Mouse (Mus musculus) intestine, embryonic 15.5 days (tissue): ENCODE measurements around the gene Ildr1. TPM values are rescaled to one million over a fixed set of nuclear protein-coding genes. Genes with fewer than 3 reads are reported as not detected.

ENCODE experiments used
- ATAC-seq: fragments of 200-750 bp; cut with Nextera tagmentation; 2 replicates; pipeline ENCODE4 v1.8.0; 2017; ENCODE audit warnings: moderate TSS enrichment, moderate library complexity
- H3K27ac ChIP-seq: fragments of 300-500 bp; sonication (generic); 2 replicates; pipeline ENCODE4 v1.5.1; 2015; ENCODE audit warnings: mild to moderate bottlenecking, inconsistent platforms
- H3K27me3 ChIP-seq: fragments of 300-500 bp; sonication (generic); replicated peaks from 2 replicates; pipeline ENCODE4 v1.6.1; 2015; ENCODE audit warnings: inconsistent platforms
- H3K36me3 ChIP-seq: fragments of 300-500 bp; sonication (generic); 2 replicates; pipeline ENCODE4 v1.6.1; 2015; ENCODE audit warnings: inconsistent platforms
- H3K4me1 ChIP-seq: fragments of 300-500 bp; sonication (generic); replicated peaks from 2 replicates; pipeline ENCODE4 v1.6.1; 2015; ENCODE audit warnings: inconsistent platforms
- H3K4me2 ChIP-seq: fragments of 300-500 bp; sonication (generic); replicated peaks from 2 replicates; pipeline ENCODE4 v1.6.1; 2015; ENCODE audit warnings: mild to moderate bottlenecking, inconsistent platforms
- H3K4me3 ChIP-seq: fragments of 300-500 bp; sonication (generic); replicated peaks from 2 replicates; pipeline ENCODE4 v1.5.1; 2015; ENCODE audit warnings: inconsistent platforms
- H3K9ac ChIP-seq: fragments of 300-500 bp; sonication (generic); 2 replicates; pipeline ENCODE4 v1.6.1; 2015; ENCODE audit warnings: inconsistent platforms
- H3K9me3 ChIP-seq: fragments of 300-500 bp; sonication (generic); 2 replicates; pipeline ENCODE4 v1.6.1; 2016; ENCODE audit warnings: inconsistent platforms
- WGBS: fragments of 180-500 bp; shearing (Covaris S2); methylation state at CpG from one replicate; pipeline ENCODE4 v1.1.7; 2015; 5-methylcytosine and 5-hydroxymethylcytosine counted together
- polyA plus RNA-seq: library from polyadenylated mRNA; unstranded; fragments of >200 nt; fragmentation: Nextera tagmentation; extraction: Ambion mirVana; gene quantifications from 2 replicates; pipeline ENCODE4 v1.2.1, GENCODE M21; 2015

The Ildr1 gene
- polyA plus RNA-seq, 1 experiment from 2014 or later = 6.6 TPM

DNA sequence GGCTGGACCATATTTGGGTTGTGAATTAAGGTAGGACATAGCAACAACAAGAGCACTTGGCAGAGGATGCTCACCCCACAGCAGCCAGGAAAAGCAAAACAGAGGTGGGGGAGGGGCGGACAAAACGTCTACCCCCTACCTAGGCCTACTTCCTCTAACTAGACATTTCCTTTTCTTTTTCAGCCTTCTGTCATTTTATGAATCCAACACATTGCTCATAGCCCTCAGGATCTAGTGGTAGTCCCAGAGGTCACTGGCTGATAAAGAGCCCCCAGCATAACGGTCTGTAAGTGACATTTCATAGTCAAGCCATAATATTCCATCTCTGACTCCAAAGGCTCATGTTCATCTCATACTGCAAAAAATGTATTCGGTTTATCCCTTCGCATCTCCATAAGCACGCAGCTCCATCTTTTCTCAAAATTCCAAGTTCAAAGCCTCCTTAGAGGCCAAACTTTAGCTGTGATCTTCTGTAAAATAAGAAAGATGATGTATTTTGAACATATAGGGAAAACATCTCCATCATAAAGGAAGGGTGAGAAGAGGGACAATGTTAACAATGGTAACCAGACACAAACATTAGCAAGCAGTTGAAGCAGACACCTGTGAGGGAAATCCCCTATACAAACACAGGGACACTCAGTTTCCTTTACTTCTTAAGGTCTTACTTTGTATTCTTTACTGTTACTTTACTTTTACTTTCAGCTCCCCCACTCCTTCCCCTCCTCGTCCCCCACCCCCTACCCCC, 19.1 kb upstream of the Ildr1 start:
- Histone ChIP-seq H3K4me3 (no peak overlapping the region), H3K27ac (no peak overlapping the region), H3K9ac (no peak overlapping the region), H3K4me2 (no peak overlapping the region), H3K9me3 (no peaks in the 10 kb centered on the region), H3K4me1 (no peaks in the 10 kb centered on the region), H3K27me3 (no peaks in the 10 kb centered on the region), H3K36me3 (no peaks in the 10 kb centered on the region)
- no peak for ATAC-seq
- WGBS = 70% methylated on average over 7 of the region's 7 CpGs

DNA sequence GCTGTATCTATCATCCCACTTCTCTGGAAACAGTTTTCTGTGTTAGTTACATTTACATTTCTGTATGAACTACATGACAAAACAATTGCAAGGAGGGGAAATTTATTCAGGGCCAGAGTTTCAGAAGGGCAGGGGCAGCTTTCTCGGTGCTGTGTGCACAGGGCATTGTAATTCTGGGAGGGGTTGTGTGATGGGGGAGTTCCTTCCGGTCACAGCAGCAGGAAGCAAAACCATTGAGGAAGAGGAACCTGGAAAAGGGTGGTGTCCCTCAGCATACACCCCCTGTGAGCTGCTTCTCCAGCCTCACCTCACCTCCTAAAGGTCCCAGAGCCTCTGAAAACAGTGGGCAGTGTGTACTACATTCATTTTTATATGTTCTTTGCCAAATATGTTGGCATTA, 18.5 kb upstream of the Ildr1 start:
- WGBS = 32% methylated on average over 2 of the region's 2 CpGs
- ATAC-seq = no peak

DNA sequence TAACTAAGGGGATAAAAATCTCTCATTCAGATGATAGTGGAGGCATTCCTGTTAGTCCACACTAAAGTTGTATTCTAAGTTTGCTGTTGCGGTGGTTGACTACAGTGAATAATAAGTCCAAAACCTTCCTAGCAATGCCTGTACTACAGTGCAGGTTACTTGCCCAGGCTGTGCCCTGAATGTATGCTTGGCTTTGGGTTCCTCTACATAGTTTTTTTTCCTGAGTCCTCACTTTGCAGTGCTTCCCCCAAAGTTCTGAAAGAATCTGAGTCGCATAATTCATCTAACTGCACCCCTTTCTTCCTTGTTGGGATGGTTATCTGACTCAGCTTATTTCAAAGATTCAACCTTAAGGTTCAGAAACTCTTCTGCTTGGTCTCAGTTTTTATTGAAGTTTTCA, 17.9 kb upstream of the Ildr1 start:
- H3K27ac ChIP-seq = no peak overlapping the region
- H3K4me3 ChIP-seq = no peak overlapping the region
- H3K9ac ChIP-seq = no peak overlapping the region
- no peak for ATAC-seq
- no peaks in the 10 kb centered on the region for H3K4me1 ChIP-seq
- WGBS = 86% methylated on average over 2 of the region's 2 CpGs
- H3K9me3 ChIP-seq = no peaks in the 10 kb centered on the region
- no peaks in the 10 kb centered on the region for H3K36me3 ChIP-seq
- H3K27me3 ChIP-seq = no peaks in the 10 kb centered on the region
- H3K4me2 ChIP-seq = no peak overlapping the region

More for the DNA sequence above, 18.5 kb upstream of the Ildr1 start:
- Histone ChIP-seq H3K4me2 (no peak overlapping the region), H3K36me3 (no peaks in the 10 kb centered on the region), H3K9ac (no peak overlapping the region), H3K9me3 (no peaks in the 10 kb centered on the region), H3K27me3 (no peaks in the 10 kb centered on the region), H3K4me3 (no peak overlapping the region), H3K27ac (no peak overlapping the region), H3K4me1 (no peaks in the 10 kb centered on the region)

DNA sequence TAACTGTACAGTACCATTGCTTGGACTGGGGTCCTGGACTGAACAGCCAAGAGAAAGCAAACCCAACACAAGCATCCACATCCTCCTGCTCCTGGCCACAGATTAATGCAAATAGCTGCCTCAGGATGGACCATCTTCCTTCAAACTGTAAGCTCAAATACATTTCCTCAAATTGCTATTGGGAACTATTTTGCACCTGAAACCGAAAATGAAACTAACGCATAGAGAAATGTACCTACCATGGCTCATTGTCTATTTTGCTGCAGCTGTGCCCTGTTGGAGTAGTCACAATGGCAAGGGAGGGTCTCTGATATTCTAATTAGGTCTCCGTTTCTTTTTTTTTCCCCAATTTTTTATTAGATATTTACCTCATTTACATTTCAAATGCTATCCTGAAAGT, 11.9 kb upstream of the Ildr1 start:
- no peak overlapping the region for H3K4me3 ChIP-seq
- 93% methylated on average over 3 of the region's 3 CpGs for WGBS

DNA sequence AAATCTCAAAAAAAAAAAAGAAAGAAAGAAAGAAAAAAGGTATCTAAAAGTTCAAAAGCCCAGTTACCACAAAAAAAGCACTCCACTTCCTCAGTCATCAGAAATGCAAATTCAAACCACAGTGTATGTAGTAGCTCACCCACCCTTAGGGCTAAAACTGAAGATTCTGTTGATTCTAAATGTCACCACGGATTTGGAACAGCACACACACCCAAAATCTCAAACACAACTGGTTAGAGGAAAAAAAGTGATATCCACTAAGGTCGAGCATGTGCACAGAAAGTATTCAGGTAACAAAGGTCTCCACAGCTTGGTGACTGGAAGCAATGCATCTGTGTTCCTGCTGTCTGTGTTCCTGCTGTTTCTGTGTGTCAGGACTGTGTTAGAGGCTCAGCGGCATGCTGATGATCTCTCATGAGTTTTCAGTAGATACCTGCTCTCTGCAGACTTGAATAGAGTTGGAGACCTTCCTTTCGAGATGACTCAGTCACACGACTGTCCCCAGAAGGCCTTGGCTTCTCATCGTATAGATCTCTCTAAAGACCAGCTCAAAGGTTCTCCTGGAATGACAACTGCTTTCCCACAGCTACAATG, 9.4 kb upstream of the Ildr1 start:
- no peak for ATAC-seq
- H3K9ac ChIP-seq = no peak overlapping the region
- no peak overlapping the region for H3K27ac ChIP-seq
- WGBS = 73% methylated on average over 6 of the region's 6 CpGs
- H3K4me1 ChIP-seq = no peaks in the 10 kb centered on the region
- no peak overlapping the region for H3K4me2 ChIP-seq
- no peaks in the 10 kb centered on the region for H3K36me3 ChIP-seq
- no peaks in the 10 kb centered on the region for H3K9me3 ChIP-seq
- H3K27me3 ChIP-seq = no peaks in the 10 kb centered on the region
- no peak overlapping the region for H3K4me3 ChIP-seq

More for the DNA sequence above, 11.9 kb upstream of the Ildr1 start:
- Histone ChIP-seq H3K4me1 (no peaks in the 10 kb centered on the region), H3K27ac (no peak overlapping the region), H3K4me2 (no peak overlapping the region), H3K9me3 (no peaks in the 10 kb centered on the region), H3K27me3 (no peaks in the 10 kb centered on the region), H3K36me3 (no peaks in the 10 kb centered on the region), H3K9ac (no peak overlapping the region)
- ATAC-seq = no peak

DNA sequence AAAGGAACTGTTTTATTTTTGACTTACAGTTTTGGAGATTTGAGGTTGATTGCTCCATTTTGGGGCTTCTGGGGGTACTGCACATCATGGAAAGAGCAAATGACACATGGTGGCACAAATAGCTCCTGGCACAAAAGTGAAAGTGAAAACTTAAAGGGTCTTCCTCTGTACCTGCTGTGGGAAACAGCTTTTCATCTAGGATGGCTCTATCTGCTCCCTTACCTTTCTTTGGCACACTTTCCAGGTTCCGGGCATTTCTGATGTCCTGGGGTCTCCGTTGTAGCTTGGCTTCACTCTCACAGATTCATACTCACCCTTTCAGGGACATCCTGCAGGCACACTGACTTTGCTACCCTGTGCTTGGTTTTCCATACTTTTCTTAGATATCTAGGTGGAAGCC, 5.7 kb upstream of the Ildr1 start:
- WGBS = 95% methylated on average over 2 of the region's 2 CpGs
- H3K36me3 ChIP-seq = no peaks in the 10 kb centered on the region
- H3K27ac ChIP-seq = no peak overlapping the region
- H3K4me3 ChIP-seq = no peak overlapping the region
- H3K27me3 ChIP-seq = no peaks in the 10 kb centered on the region
- no peak overlapping the region for H3K9ac ChIP-seq
- H3K4me1 ChIP-seq = no peaks in the 10 kb centered on the region
- no peak overlapping the region for H3K4me2 ChIP-seq
- no peak for ATAC-seq
- no peaks in the 10 kb centered on the region for H3K9me3 ChIP-seq

DNA sequence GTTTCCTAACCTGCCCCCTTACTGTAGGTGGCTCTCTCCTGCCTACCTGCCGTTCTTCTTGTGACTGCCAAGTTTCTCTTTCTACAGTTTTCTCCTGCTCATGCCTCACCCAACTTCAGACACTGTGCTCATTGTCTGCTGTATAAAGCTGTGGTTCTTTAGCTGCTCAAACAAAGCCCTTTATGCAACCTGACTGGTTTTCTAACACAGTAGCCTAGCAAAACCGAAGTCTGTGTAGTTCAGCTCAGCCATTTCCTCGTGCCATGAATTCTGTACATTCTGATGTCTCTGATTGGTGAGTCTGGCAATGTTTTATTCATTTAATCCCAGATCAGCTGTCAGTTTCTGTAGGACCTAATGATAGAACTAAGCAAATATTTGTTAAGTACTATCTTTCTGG, 2.3 kb upstream of the Ildr1 start:
- no peak overlapping the region for H3K4me3 ChIP-seq
- H3K27ac ChIP-seq = no peak overlapping the region
- H3K4me1 ChIP-seq = no peaks in the 10 kb centered on the region
- H3K9me3 ChIP-seq = no peaks in the 10 kb centered on the region
- no peak overlapping the region for H3K9ac ChIP-seq
- H3K27me3 ChIP-seq = peaks cover 5% of the 10 kb centered on the region; the same call in 1 of the 2 replicates
- no peak for ATAC-seq
- 62% methylated on average over 3 of the region's 3 CpGs for WGBS
- H3K4me2 ChIP-seq = no peak overlapping the region
- H3K36me3 ChIP-seq = no peaks in the 10 kb centered on the region

DNA sequence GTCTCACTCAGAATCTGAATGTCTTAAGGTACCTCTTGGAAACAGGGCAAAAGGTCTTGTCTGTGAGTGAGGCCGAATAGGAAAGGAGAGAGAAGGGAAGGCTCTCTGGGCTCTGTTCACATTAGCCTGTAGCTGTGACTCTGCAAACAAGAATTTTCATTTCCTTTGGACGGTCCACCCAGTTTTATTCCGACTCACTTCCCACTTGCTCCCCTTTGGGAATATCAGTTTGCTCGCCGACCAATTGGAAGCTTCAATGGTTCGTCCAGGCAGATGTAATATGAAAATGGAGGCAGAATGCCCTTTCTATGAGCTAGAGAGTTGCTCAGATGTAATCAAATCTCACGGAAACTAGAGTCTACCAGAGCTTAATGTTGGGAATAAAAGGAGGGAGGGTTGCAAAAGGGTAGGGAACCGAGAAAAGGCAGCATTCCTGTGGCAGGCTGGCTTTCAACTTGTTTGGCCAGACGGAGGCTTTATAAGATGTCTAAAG, 1.1 kb downstream of the Ildr1 start:
- Histone ChIP-seq H3K36me3 (no peaks in the 10 kb centered on the region), H3K9ac (no peak overlapping the region), H3K4me3 (peak overlapping the region; percentile 50), H3K4me1 (no peaks in the 10 kb centered on the region), H3K27me3 (peaks cover 5% of the 10 kb centered on the region; the same call in 1 of the 2 replicates), H3K27ac (no peak overlapping the region), H3K9me3 (no peaks in the 10 kb centered on the region), H3K4me2 (peak overlapping the region; percentile 70; the same call in 1 of the 2 replicates)
- ATAC-seq = no peak
- 59% methylated on average over 9 of the region's 9 CpGs for whole genome bisulfite sequencing

DNA sequence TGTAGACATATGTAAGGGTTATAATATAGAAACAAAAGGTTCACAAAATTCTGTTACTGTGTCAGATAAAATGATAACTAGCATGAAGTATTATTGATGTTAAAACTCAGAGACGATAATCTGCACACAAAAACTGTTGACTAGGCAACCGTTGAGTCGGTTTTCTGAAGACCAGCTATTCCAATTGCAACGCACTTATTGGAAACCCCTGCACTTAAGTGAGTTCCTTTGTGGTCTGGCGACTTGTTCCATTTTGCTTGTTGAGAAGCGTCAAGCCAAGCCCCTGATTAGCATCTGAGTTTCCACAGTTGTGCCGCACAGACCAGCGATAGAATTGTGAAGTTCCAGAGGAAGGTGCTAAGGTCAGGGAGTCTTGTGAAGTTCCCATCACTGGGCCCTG, 3.6 kb downstream of the Ildr1 start:
- H3K9ac ChIP-seq = no peak overlapping the region

DNA sequence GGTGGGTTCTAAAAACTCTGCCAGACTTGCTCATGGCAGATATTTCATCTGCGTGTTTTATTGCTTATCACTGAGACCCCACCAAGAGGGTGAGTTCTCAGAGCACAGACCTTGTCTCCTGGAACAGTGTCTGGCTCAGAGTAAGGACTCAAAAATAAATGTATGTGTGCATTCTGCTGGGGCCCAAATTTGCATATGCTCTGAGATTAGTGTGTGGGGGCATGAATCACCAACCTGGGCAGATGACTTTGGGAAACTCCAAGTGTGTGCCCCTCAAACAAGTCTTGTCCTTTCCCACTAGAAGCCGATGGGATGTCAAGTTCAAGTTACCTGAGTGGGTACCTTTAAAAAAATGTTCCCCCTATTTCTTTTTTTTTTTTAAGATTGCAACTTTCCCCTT, 6.7 kb downstream of the Ildr1 start:
- no peak overlapping the region for H3K4me3 ChIP-seq
- H3K27me3 ChIP-seq = no peaks in the 10 kb centered on the region
- no peak overlapping the region for H3K4me2 ChIP-seq
- no peak for ATAC-seq
- WGBS = 84% methylated on average over 2 of the region's 2 CpGs
- H3K9ac ChIP-seq = no peak overlapping the region
- no peaks in the 10 kb centered on the region for H3K9me3 ChIP-seq
- H3K27ac ChIP-seq = no peak overlapping the region
- H3K4me1 ChIP-seq = no peaks in the 10 kb centered on the region
- H3K36me3 ChIP-seq = no peaks in the 10 kb centered on the region

More for the DNA sequence above, 3.6 kb downstream of the Ildr1 start:
- no peak overlapping the region for H3K27ac ChIP-seq
- H3K36me3 ChIP-seq = no peaks in the 10 kb centered on the region
- ATAC-seq = no peak
- 85% methylated on average over 8 of the region's 8 CpGs for WGBS
- H3K9me3 ChIP-seq = no peaks in the 10 kb centered on the region
- peaks cover 5% of the 10 kb centered on the region; the same call in 1 of the 2 replicates for H3K27me3 ChIP-seq
- no peak overlapping the region for H3K4me3 ChIP-seq
- no peak overlapping the region for H3K4me2 ChIP-seq
- H3K4me1 ChIP-seq = no peaks in the 10 kb centered on the region

DNA sequence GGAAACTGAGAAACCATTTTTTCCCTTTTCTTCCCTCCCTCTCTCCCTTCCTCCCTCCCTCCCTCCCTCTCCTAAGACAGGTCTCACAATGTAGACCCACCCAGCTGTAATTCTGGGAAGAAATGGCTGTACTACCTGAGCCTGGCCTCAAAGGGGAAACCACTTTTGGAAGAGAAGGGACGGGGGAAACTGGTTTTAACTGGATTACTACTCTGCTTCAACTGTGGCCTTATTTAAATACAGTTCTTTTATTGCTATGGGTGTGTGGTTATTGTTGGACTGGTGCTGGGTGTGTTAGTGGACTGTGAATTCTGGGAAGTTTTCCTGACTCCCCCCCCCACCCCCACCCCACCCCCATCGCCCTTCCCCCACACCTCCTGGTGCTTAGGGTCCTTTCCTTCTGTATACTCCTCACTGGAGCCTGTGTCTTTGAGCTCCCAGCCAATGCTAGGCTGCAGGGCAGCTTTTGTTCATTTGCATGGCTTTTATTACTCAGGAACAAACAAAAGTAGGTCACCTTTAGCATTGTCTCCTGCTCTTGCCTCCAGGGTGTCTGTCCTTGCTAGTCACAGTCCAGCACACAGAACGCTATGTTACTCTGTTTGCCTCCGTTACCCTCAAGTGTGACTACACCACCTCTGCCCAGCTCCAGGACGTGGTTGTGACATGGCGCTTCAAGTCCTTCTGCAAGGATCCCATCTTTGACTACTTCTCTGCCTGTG, 14.1 kb downstream of the Ildr1 start:
- Histone ChIP-seq H3K4me3 (no peak overlapping the region), H3K27ac (peak overlapping the region; percentile 11; the same call in 1 of the 2 replicates)
- 54% methylated on average over 6 of the region's 6 CpGs for WGBS

DNA sequence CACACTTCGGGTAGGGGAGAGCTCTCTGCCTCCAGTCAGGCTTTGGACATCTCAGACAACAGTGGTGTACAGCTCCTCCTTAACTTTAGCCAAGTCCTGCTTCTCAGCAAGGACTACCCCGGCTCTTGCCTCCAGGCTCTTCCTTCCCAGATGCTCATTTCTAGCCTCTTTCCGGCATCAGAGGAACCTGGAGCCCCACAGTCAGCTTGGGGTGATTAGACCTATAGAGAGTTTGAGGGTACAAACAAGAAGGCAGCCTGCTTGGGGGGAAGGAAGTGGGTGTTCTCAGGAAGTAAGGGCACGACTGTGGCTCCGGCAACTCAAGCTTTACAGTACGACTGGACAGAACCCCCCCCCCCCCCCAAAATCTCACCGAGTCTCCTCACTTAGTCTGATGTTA, 15.0 kb downstream of the Ildr1 start:
- H3K4me2 ChIP-seq = no peak overlapping the region
- no peak overlapping the region for H3K27ac ChIP-seq
- no peak for ATAC-seq

More for the DNA sequence above, 14.1 kb downstream of the Ildr1 start:
- Histone ChIP-seq H3K4me1 (no peaks in the 10 kb centered on the region), H3K9ac (no peak overlapping the region), H3K36me3 (no peaks in the 10 kb centered on the region), H3K9me3 (no peaks in the 10 kb centered on the region), H3K27me3 (no peaks in the 10 kb centered on the region), H3K4me2 (no peak overlapping the region)
- peak; percentile 91 for ATAC-seq

More for the DNA sequence above, 15.0 kb downstream of the Ildr1 start:
- no peaks in the 10 kb centered on the region for H3K9me3 ChIP-seq
- H3K9ac ChIP-seq = no peak overlapping the region
- H3K36me3 ChIP-seq = no peaks in the 10 kb centered on the region
- H3K4me1 ChIP-seq = no peaks in the 10 kb centered on the region
- H3K4me3 ChIP-seq = no peak overlapping the region
- no peaks in the 10 kb centered on the region for H3K27me3 ChIP-seq
- 71% methylated on average over 7 of the region's 7 CpGs for WGBS
